Mouse (Mus musculus) embryonic facial prominence, embryonic 14.5 days (tissue): ENCODE measurements around the gene Casp9. TPM values are rescaled to one million over a fixed set of nuclear protein-coding genes. Genes with fewer than 3 reads are reported as not detected.

Experiments
- ATAC-seq: fragments of 200-750 bp; cut with Nextera tagmentation; 2 replicates; pipeline ENCODE4 v1.8.0; 2017; ENCODE audit warnings: low read depth, moderate number of reproducible peaks, moderate TSS enrichment
- DNase-seq: peaks from one replicate; pipeline ENCODE4 v3.0.0-alpha.2; 2015; ENCODE audit warnings: low spot score
- H3K27ac ChIP-seq: fragments of 300-500 bp; sonication (generic); replicated peaks from 2 replicates; pipeline ENCODE4 v1.5.1; 2014; ENCODE audit warnings: low read depth, mild to moderate bottlenecking, low read length, moderate library complexity
- H3K27me3 ChIP-seq: fragments of 300-500 bp; sonication (generic); replicated peaks from 2 replicates; pipeline ENCODE4 v1.6.1; 2014; ENCODE audit warnings: low read length; ENCODE audit not compliant: control insufficient read depth, insufficient read depth
- H3K36me3 ChIP-seq: fragments of 300-500 bp; sonication (generic); 2 replicates; pipeline ENCODE4 v1.6.1; 2014; ENCODE audit warnings: low read length, mixed read lengths; ENCODE audit not compliant: control insufficient read depth, insufficient read depth
- H3K4me1 ChIP-seq: fragments of 300-500 bp; sonication (generic); 2 replicates; pipeline ENCODE4 v1.6.1; 2014; ENCODE audit warnings: antibody characterized with exemption, low read length; ENCODE audit not compliant: control insufficient read depth, insufficient read depth
- H3K4me2 ChIP-seq: fragments of 300-500 bp; sonication (generic); 2 replicates; pipeline ENCODE4 v1.6.1; 2014; ENCODE audit warnings: low read depth, mild to moderate bottlenecking, low read length, moderate library complexity, mixed read lengths
- H3K4me3 ChIP-seq: fragments of 300-500 bp; sonication (generic); 2 replicates; pipeline ENCODE4 v1.5.1; 2014; ENCODE audit warnings: low read depth, mild to moderate bottlenecking, low read length
- H3K9ac ChIP-seq: fragments of 300-500 bp; sonication (generic); 2 replicates; pipeline ENCODE4 v1.6.1; 2014; ENCODE audit warnings: low read depth, mild to moderate bottlenecking, low read length, moderate library complexity, mixed read lengths
- H3K9me3 ChIP-seq: fragments of 300-500 bp; sonication (generic); 2 replicates; pipeline ENCODE4 v1.6.1; 2016; ENCODE audit warnings: low read length; ENCODE audit not compliant: control insufficient read depth
- WGBS: fragments of 180-500 bp; shearing (Covaris S2); extraction: QIAGEN DNeasy Blood & Tissue Kit; methylation state at CpG from one replicate; pipeline ENCODE4 v1.1.7; 2014; 5-methylcytosine and 5-hydroxymethylcytosine counted together
- polyA plus RNA-seq: library from polyadenylated mRNA; unstranded; fragments of >200 nt; fragmentation: Nextera tagmentation; extraction: Ambion mirVana; gene quantifications from 2 replicates; pipeline ENCODE4 v1.2.1, GENCODE M21; 2014

The Casp9 gene
- polyA plus RNA-seq, 1 experiment from 2014 or later = 10.3 TPM

DNA sequence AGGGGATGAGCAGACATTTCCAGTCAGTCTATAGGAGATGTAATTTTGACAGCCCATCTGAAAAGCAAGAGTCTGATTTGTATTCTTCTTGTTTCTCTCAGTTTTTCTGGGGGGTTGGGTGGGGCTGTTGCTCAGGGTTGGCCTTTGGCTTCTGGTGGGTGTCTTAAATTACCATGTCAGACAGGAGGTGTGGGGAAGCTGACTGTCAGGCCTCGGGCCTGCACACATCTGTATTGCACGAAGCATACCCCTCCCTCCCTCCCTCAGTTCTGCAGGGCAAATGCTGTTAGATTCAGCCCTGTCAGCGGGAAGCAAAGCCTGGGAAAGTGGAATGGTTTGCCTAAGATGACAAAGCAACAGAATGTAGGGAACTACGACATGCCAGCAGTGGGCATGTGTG, 3.5 kb downstream of the Casp9 start:
- Histone ChIP-seq H3K4me3 (no peak overlapping the region), H3K27me3 (no peaks in the 10 kb centered on the region), H3K4me2 (no peak overlapping the region), H3K36me3 (peaks cover 16% of the 10 kb centered on the region), H3K9ac (no peak overlapping the region), H3K4me1 (peaks cover 9% of the 10 kb centered on the region; the same call in 1 of the 2 replicates), H3K9me3 (no peaks in the 10 kb centered on the region), H3K27ac (no peak overlapping the region)
- 83% methylated on average over 4 of the region's 4 CpGs for whole genome bisulfite sequencing
- DNase-seq = no peak
- ATAC-seq = no peak

DNA sequence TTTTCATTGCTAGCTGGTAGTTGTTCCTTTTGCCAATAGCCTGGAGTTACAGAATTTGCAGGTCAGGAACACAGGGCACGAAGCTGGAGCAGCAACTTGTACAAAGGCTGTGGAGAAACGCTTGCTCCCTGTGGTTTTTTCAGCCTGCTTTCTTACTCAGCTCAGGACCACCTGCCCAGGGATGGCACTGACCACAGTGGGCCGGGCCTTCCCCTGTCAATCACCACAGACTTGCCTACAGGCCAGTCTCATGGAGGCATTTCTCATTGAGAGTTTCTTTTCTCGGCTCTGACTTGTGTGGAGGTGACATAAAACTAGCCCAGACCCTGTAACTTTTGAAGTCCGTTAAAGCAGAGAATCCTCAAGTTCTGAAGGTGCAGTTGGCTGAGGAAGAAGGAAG, 4.1 kb downstream of the Casp9 start:
- Histone ChIP-seq H3K9me3 (no peaks in the 10 kb centered on the region), H3K4me1 (peaks cover 9% of the 10 kb centered on the region; the same call in 1 of the 2 replicates), H3K27ac (no peak overlapping the region), H3K36me3 (peaks cover 16% of the 10 kb centered on the region), H3K27me3 (no peaks in the 10 kb centered on the region), H3K4me3 (no peak overlapping the region), H3K4me2 (no peak overlapping the region), H3K9ac (no peak overlapping the region)
- ATAC-seq = no peak
- no peak for DNase-seq
- 86% methylated on average over 5 of the region's 5 CpGs for whole genome bisulfite sequencing

DNA sequence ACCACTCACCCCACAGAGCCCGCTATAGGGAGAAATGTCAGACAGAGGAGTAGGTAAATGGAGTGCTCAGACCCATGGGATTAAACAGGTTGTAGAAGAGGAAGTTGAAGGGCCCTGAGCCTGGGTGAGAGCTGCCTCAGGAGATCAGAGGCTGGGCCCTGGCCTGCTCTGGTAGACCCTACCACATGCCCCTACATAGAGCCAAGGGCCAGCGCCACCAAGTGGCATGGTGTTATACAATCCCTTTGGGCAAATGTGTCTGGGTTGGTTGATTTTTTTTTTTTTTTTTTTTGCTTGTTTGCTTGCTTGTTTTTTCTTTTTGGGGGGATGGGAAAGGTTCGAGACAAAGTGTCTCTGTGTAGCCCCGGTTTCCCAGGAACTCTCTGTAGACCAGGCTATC, 10.7 kb downstream of the Casp9 start:
- no peak overlapping the region for H3K4me2 ChIP-seq
- H3K4me3 ChIP-seq = no peak overlapping the region
- WGBS = 87% methylated on average over 4 of the region's 4 CpGs
- H3K9ac ChIP-seq = no peak overlapping the region
- H3K36me3 ChIP-seq = peaks cover 53% of the 10 kb centered on the region
- no peak overlapping the region for H3K27ac ChIP-seq
- H3K9me3 ChIP-seq = no peaks in the 10 kb centered on the region
- no peaks in the 10 kb centered on the region for H3K4me1 ChIP-seq
- H3K27me3 ChIP-seq = no peaks in the 10 kb centered on the region
- ATAC-seq (no peak), DNase-seq (no peak)

DNA sequence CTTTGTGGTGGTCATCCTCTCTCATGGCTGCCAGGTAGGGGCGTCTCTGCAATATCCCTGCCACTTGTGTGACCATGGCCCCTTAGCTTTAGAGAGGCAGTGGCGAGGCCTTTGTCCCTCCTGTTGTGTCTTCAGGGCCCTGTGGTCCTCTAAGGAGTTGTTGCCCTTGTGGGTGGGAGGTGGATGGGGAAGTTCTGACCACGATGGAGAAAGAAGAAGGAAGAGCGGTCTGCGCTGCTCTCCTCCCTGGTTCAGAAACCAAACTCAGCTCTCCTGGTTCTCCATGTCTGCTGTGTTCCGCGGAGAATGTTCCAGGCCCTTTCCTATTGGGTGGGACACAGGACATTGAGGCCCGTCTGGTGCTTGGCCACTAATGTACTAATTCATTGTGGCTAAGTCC, 12.5 kb downstream of the Casp9 start:
- no peak for ATAC-seq
- H3K4me3 ChIP-seq = no peak overlapping the region
- 94% methylated on average over 8 of the region's 8 CpGs for WGBS

DNA sequence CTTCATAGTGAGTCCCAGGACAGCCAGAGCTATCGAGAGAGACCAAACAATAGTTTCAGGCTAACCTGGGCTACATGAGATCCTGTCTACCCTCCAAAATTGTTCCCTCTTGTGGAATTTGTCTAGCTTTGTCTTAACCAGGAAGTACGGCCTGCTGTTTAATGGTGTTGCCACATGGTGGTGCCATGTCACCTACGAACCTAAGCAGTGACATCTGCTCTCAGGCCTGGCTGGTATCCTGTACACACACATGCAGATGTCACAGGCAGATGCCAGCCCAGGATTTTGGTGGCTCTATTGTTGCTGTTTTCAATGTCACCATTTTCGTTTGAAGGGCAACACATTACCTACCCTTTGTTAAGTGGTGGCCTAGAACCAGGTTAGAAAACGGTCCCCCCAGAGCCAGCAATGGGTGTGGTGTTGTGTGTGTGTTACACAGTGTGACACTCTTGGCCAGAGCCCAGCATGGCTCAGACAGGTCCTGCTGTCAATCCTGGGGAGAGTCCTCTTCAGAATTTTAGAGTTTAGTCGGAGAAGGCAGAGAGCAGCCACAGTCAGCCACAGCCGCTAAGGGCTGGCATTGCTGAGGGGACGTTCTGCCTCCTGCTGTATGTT, 16.5 kb downstream of the Casp9 start:
- Histone ChIP-seq H3K9ac (no peak overlapping the region), H3K4me1 (no peaks in the 10 kb centered on the region), H3K36me3 (peaks cover 85% of the 10 kb centered on the region), H3K9me3 (no peaks in the 10 kb centered on the region), H3K27me3 (no peaks in the 10 kb centered on the region), H3K4me2 (no peak overlapping the region), H3K27ac (no peak overlapping the region), H3K4me3 (no peak overlapping the region)
- DNase-seq = peak; percentile 71
- 81% methylated on average over 8 of the region's 8 CpGs for WGBS
- ATAC-seq = no peak

More for the DNA sequence above, 12.5 kb downstream of the Casp9 start:
- no peak overlapping the region for H3K9ac ChIP-seq
- H3K4me2 ChIP-seq = no peak overlapping the region
- H3K4me1 ChIP-seq = no peaks in the 10 kb centered on the region
- no peaks in the 10 kb centered on the region for H3K27me3 ChIP-seq
- no peak for DNase-seq
- H3K36me3 ChIP-seq = peaks cover 68% of the 10 kb centered on the region
- H3K27ac ChIP-seq = no peak overlapping the region
- H3K9me3 ChIP-seq = no peaks in the 10 kb centered on the region

DNA sequence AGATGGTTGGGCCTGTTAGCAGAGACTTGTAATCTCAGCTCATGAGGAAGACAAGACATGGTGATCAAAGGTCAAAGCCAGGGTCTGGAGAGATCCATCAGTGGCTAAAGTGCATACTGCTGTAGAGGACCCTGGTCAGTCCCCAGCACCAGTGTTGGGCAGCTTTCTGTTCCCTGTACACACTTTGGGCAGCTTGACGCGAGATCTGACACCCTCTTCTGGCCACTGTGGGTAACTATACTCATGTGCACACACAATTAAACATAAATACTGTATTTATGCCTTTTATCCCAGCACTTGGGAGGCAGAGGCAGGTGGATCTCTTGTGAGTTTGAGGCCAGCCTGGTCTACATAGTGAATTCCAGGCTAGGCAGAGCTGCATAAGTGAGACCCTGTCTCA, 17.6 kb downstream of the Casp9 start:
- Histone ChIP-seq H3K4me1 (no peaks in the 10 kb centered on the region), H3K4me3 (no peak overlapping the region), H3K27ac (no peak overlapping the region), H3K27me3 (no peaks in the 10 kb centered on the region), H3K9me3 (no peaks in the 10 kb centered on the region), H3K4me2 (no peak overlapping the region), H3K9ac (no peak overlapping the region), H3K36me3 (peaks cover 81% of the 10 kb centered on the region)
- DNase-seq (no peak), ATAC-seq (no peak)
- 92% methylated on average over 2 of the region's 2 CpGs for WGBS

DNA sequence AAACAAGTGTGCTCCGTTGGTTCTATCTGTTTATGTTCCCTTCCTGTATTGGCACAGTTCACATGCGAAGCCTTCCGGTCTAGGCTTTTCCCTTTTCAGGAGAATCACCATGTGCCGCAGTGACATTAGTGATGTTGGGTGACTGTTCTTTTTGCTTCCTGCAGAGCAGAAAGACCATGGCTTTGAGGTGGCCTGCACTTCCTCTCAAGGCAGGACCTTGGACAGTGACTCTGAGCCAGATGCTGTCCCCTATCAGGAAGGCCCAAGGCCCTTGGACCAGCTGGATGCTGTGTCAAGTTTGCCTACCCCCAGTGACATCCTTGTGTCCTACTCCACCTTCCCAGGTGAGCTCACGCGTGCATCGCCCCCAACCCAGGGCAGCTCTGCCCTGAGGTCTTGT, 18.0 kb downstream of the Casp9 start:
- Histone ChIP-seq H3K9ac (no peak overlapping the region), H3K36me3 (peaks cover 79% of the 10 kb centered on the region), H3K27ac (no peak overlapping the region), H3K27me3 (no peaks in the 10 kb centered on the region), H3K9me3 (no peaks in the 10 kb centered on the region), H3K4me2 (no peak overlapping the region), H3K4me1 (no peaks in the 10 kb centered on the region), H3K4me3 (no peak overlapping the region)
- WGBS = 97% methylated on average over 7 of the region's 7 CpGs
- DNase-seq (no peak), ATAC-seq (no peak)

DNA sequence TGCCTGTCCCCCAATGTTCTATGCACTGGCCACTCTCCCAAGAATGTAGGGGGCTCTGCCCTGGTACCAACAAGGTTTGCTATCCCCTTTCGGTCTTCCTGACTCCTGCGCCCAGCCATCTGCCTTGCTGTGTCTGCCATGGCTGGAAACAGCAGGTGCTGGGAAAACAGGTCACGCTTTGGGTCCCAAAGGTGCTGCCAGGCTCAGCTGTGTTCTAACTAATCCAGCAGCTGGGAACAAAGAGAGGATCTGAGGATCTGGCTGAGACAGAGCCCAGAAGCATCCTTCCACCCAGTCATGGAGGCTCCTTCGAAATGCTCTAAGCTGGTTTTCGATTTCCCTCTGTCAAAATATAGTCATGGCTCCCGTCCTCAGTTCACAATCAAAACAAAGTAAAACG, 22.9 kb downstream of the Casp9 start:
- no peak overlapping the region for H3K9ac ChIP-seq
- peaks cover 35% of the 10 kb centered on the region for H3K36me3 ChIP-seq
- H3K9me3 ChIP-seq = no peaks in the 10 kb centered on the region
- H3K4me3 ChIP-seq = no peak overlapping the region
- H3K4me1 ChIP-seq = no peaks in the 10 kb centered on the region
- WGBS = 79% methylated on average over 7 of the region's 7 CpGs
- ATAC-seq (peak; percentile 64; the same call in 1 of the 2 replicates), DNase-seq (peak; percentile 30)
- no peak overlapping the region for H3K27ac ChIP-seq
- no peaks in the 10 kb centered on the region for H3K27me3 ChIP-seq
- H3K4me2 ChIP-seq = no peak overlapping the region
